Mouse (Mus musculus) limb, embryonic 11.5 days (tissue): Measurements from ENCODE around the gene Zfp148. TPM values are rescaled to one million over a fixed set of nuclear protein-coding genes. Genes with fewer than 3 reads are reported as not detected.

Experiments used
- ATAC-seq: fragments of 200-750 bp; cut with Nextera tagmentation; 2 replicates; pipeline ENCODE4 v1.8.0; 2017; ENCODE audit warnings: low read depth; ENCODE audit not compliant: insufficient number of reproducible peaks, low FRiP score, low TSS enrichment
- DNase-seq: peaks from one replicate; pipeline ENCODE4 v3.0.0-alpha.2; 2015; ENCODE audit warnings: low spot score
- H3K27ac ChIP-seq: fragments of 300-500 bp; sonication (generic); replicated peaks from 2 replicates; pipeline ENCODE4 v1.5.1; 2014; ENCODE audit warnings: low read depth, mild to moderate bottlenecking, low read length
- H3K27me3 ChIP-seq: fragments of 300-500 bp; sonication (generic); 2 replicates; pipeline ENCODE4 v1.6.1; 2014; ENCODE audit warnings: mild to moderate bottlenecking, low read length, mixed read lengths; ENCODE audit not compliant: control insufficient read depth, insufficient read depth
- H3K36me3 ChIP-seq: fragments of 300-500 bp; sonication (generic); 2 replicates; pipeline ENCODE4 v1.6.1; 2014; ENCODE audit warnings: mild to moderate bottlenecking, low read length, moderate library complexity, mixed read lengths; ENCODE audit not compliant: control insufficient read depth, insufficient read depth
- H3K4me1 ChIP-seq: fragments of 300-500 bp; sonication (generic); 2 replicates; pipeline ENCODE4 v1.6.1; 2014; ENCODE audit warnings: low read length, mixed read lengths; ENCODE audit not compliant: control insufficient read depth, insufficient read depth
- H3K4me2 ChIP-seq: fragments of 300-500 bp; sonication (generic); 2 replicates; pipeline ENCODE4 v1.6.1; 2014; ENCODE audit warnings: low read depth, mild to moderate bottlenecking, moderate library complexity; ENCODE audit not compliant: severe bottlenecking
- H3K4me3 ChIP-seq: fragments of 300-500 bp; sonication (generic); 2 replicates; pipeline ENCODE4 v1.5.1; 2014; ENCODE audit warnings: low read depth, low read length
- H3K9ac ChIP-seq: fragments of 300-500 bp; sonication (generic); 2 replicates; pipeline ENCODE4 v1.6.1; 2014; ENCODE audit warnings: mild to moderate bottlenecking, low read length
- H3K9me3 ChIP-seq: fragments of 300-500 bp; sonication (generic); 2 replicates; pipeline ENCODE4 v1.6.1; 2016; ENCODE audit warnings: low read length; ENCODE audit not compliant: control insufficient read depth
- WGBS: fragments of 180-500 bp; shearing (Covaris S2); extraction: QIAGEN DNeasy Blood & Tissue Kit; methylation state at CpG from one replicate; pipeline ENCODE4 v1.1.7; 2014; 5-methylcytosine and 5-hydroxymethylcytosine counted together
- polyA plus RNA-seq: library from polyadenylated mRNA; unstranded; fragments of >200 nt; fragmentation: Nextera tagmentation; extraction: Ambion mirVana; gene quantifications from 2 replicates; pipeline ENCODE4 v1.2.1, GENCODE M21; 2014

The Zfp148 gene
- polyA plus RNA-seq, 1 experiment from 2014 or later = 47.4 TPM

GRCm38 (mm10) chr16:33343601-33344000, 37.0 kb upstream of the Zfp148 start:
- WGBS = 90% methylated on average over 7 of the region's 7 CpGs
- H3K36me3 ChIP-seq = no peaks in the 10 kb centered on the region
- no peak for ATAC-seq
- H3K4me3 ChIP-seq = no peak overlapping the region
- H3K4me1 ChIP-seq = no peaks in the 10 kb centered on the region; the same call in 1 of the 2 replicates
- no peaks in the 10 kb centered on the region for H3K27me3 ChIP-seq
- no peak overlapping the region for H3K27ac ChIP-seq
- no peak for DNase-seq
- no peaks in the 10 kb centered on the region for H3K9me3 ChIP-seq
- H3K4me2 ChIP-seq = no peak overlapping the region
- no peak overlapping the region for H3K9ac ChIP-seq

DNA sequence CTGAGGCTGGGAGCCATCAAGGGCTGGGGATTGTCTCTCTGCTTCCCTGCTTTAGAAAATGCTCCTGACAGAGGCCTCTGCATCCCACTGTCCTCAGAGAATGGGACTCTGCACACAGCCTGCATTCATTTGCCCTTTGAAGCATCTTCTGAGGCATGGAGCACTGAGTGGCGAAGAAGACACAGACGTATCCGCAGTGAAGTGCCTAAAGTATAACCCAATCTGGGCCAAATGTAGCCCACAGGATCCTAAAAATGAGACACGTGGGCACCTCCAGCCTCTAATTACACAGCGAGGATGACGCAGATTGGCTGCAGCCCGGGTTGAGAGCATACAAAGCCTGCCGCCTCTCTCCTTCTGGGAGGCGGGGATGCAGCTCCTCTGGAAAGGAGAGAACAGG, 36.3 kb upstream of the Zfp148 start:
- Histone ChIP-seq H3K4me2 (no peak overlapping the region), H3K4me1 (no peaks in the 10 kb centered on the region; the same call in 1 of the 2 replicates), H3K27ac (no peak overlapping the region), H3K9ac (0 out of 2 replicates have a peak overlapping the region, but pooled peaks have one; percentile 12), H3K36me3 (no peaks in the 10 kb centered on the region), H3K9me3 (no peaks in the 10 kb centered on the region), H3K27me3 (no peaks in the 10 kb centered on the region), H3K4me3 (no peak overlapping the region)
- no peak for ATAC-seq
- WGBS = 57% methylated on average over 9 of the region's 9 CpGs
- DNase-seq = no peak

GRCm38 (mm10) chr16:33344875-33345274, 35.8 kb upstream of the Zfp148 start:
- H3K27me3 ChIP-seq = no peaks in the 10 kb centered on the region
- no peak overlapping the region for H3K27ac ChIP-seq
- H3K4me3 ChIP-seq = no peak overlapping the region
- ATAC-seq = no peak
- H3K36me3 ChIP-seq = no peaks in the 10 kb centered on the region
- no peak for DNase-seq
- H3K9ac ChIP-seq = no peak overlapping the region
- WGBS = 72% methylated on average over 4 of the region's 4 CpGs
- H3K4me2 ChIP-seq = no peak overlapping the region
- no peaks in the 10 kb centered on the region for H3K9me3 ChIP-seq
- no peaks in the 10 kb centered on the region; the same call in 1 of the 2 replicates for H3K4me1 ChIP-seq

GRCm38 (mm10) chr16:33346376-33346775, 34.3 kb upstream of the Zfp148 start:
- Histone ChIP-seq H3K27ac (no peak overlapping the region), H3K9ac (no peak overlapping the region), H3K4me2 (no peak overlapping the region), H3K36me3 (no peaks in the 10 kb centered on the region), H3K9me3 (no peaks in the 10 kb centered on the region), H3K27me3 (no peaks in the 10 kb centered on the region), H3K4me1 (no peaks in the 10 kb centered on the region; the same call in 1 of the 2 replicates), H3K4me3 (no peak overlapping the region)
- ATAC-seq = no peak
- 34% methylated on average over 3 of the region's 3 CpGs for WGBS
- no peak for DNase-seq

- ATAC-seq = no peak
Observed at GRCm38 (mm10) chr16:33347134-33347533, 33.5 kb upstream of the Zfp148 start.

DNA sequence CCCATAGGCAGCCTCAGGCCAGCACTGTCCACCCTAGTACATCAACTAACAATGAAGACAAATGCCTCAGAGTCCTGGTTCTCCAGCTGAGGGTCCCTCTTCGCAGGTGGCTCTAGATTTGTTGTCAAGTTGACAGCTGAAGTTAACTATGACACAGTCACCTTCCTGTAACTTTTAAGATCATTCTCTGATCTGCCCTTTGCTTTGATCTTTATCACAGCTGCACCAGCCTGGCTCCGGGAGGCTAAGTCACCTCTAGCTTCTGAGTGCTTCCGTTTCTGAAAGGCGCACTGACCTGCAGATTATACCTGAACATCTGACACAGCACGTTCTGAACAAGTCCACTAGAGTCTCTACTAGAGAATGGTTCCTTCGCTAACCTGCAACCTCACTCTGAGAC, 22.8 kb upstream of the Zfp148 start:
- Histone ChIP-seq H3K4me2 (no peak overlapping the region), H3K9ac (no peak overlapping the region), H3K36me3 (no peaks in the 10 kb centered on the region), H3K27ac (no peak overlapping the region), H3K4me3 (no peak overlapping the region), H3K9me3 (no peaks in the 10 kb centered on the region), H3K27me3 (no peaks in the 10 kb centered on the region), H3K4me1 (no peaks in the 10 kb centered on the region)
- no peak for DNase-seq
- 61% methylated on average over 6 of the region's 6 CpGs for WGBS
- ATAC-seq = no peak

More at GRCm38 (mm10) chr16:33347134-33347533, 33.5 kb upstream of the Zfp148 start:
- H3K27ac ChIP-seq = no peak overlapping the region
- H3K4me3 ChIP-seq = no peak overlapping the region
- 72% methylated on average over 5 of the region's 5 CpGs for WGBS
- no peak for DNase-seq
- no peaks in the 10 kb centered on the region for H3K36me3 ChIP-seq
- no peaks in the 10 kb centered on the region for H3K9me3 ChIP-seq
- no peak overlapping the region for H3K9ac ChIP-seq
- no peak overlapping the region for H3K4me2 ChIP-seq
- no peaks in the 10 kb centered on the region; the same call in 1 of the 2 replicates for H3K4me1 ChIP-seq
- no peaks in the 10 kb centered on the region for H3K27me3 ChIP-seq

GRCm38 (mm10) chr16:33365772-33366171, 14.9 kb upstream of the Zfp148 start:
- WGBS = 90% methylated on average over 6 of the region's 6 CpGs
- H3K9me3 ChIP-seq = no peaks in the 10 kb centered on the region
- no peak overlapping the region for H3K4me3 ChIP-seq
- no peak for DNase-seq
- no peaks in the 10 kb centered on the region for H3K36me3 ChIP-seq
- no peaks in the 10 kb centered on the region for H3K4me1 ChIP-seq
- H3K9ac ChIP-seq = no peak overlapping the region
- ATAC-seq = no peak
- H3K27ac ChIP-seq = no peak overlapping the region
- H3K27me3 ChIP-seq = no peaks in the 10 kb centered on the region
- H3K4me2 ChIP-seq = no peak overlapping the region

DNA sequence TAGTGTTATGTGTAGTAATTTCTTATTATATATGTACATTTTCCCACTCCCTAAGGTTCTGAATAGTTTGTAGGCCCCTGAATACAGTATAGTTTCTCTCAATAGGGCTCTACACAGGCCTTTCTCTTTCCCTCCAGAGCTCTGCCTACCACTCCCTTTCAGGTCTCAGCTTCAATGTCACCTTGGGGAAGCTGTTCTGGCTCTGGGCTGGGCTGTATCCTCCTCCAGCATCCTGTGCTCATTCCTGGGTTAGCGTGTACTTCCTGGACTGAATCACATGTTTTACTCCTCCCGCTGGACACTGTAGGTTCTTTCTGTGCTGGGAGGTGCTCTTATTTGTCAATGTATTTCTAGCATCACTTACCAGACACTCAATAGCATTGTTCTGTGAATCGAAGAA, 12.0 kb upstream of the Zfp148 start:
- no peak overlapping the region for H3K4me2 ChIP-seq
- no peaks in the 10 kb centered on the region for H3K36me3 ChIP-seq
- H3K9me3 ChIP-seq = no peaks in the 10 kb centered on the region
- no peak overlapping the region for H3K9ac ChIP-seq
- no peaks in the 10 kb centered on the region for H3K27me3 ChIP-seq
- 77% methylated on average over 3 of the region's 3 CpGs for WGBS
- no peak for DNase-seq
- H3K4me1 ChIP-seq = no peaks in the 10 kb centered on the region
- H3K27ac ChIP-seq = no peak overlapping the region
- no peak for ATAC-seq
- H3K4me3 ChIP-seq = no peak overlapping the region

- ATAC-seq = no peak
- Histone ChIP-seq H3K27me3 (no peaks in the 10 kb centered on the region), H3K4me3 (no peak overlapping the region), H3K9me3 (no peaks in the 10 kb centered on the region), H3K4me2 (no peak overlapping the region), H3K27ac (no peak overlapping the region), H3K9ac (no peak overlapping the region), H3K4me1 (no peaks in the 10 kb centered on the region), H3K36me3 (no peaks in the 10 kb centered on the region)
- 39% methylated on average over 6 of the region's 6 CpGs for WGBS
- no peak for DNase-seq
Observed at GRCm38 (mm10) chr16:33370836-33371235, 9.8 kb upstream of the Zfp148 start.
